Mouse (Mus musculus): ENCODE measurements around the gene Hamp2. TPM values are rescaled to one million over a fixed set of nuclear protein-coding genes. Genes with fewer than 3 reads are reported as not detected.
"Not testable (repeated sequence)": the region's sequence is repeated elsewhere in the genome, so short reads cannot be mapped to it uniquely, and the experiment has no call there.

The Hamp2 gene
- polyA plus RNA-seq, 1 experiment from 2014 or later = not detected

DNA sequence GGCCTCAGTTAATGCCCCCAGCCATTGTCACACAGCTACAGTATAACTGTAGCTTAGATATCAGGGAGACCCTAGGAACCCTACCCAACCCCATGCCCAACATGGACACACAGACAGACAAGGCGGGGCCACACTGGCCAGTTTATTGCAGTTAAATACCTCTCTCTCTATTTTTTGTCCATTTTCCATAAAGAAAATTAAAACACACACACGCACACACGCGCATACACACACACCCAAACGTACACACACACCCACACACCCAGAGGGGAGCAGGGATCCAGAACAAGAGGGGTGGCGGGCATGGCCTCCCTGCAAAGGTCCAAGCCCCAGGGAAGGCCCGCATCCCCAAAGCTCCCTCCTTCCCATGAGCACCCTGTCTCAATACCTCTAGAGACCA is 21.4 kb upstream of the Hamp2 start:
- Histone ChIP-seq H3K9ac (no peak overlapping the region), H3K27me3 (no peaks in the 10 kb centered on the region), H3K9me3 (no peaks in the 10 kb centered on the region), H3K4me1 (replicated peaks) (no peaks in the 10 kb centered on the region), H3K27ac (no peak overlapping the region), H3K36me3 (peaks cover 41% of the 10 kb centered on the region), H3K4me2 (no peak overlapping the region), H3K4me3 (no peak overlapping the region)
- no peak for ATAC-seq (ENCODE audit: low FRiP score)
- WGBS = 96% methylated on average over 7 of the region's 7 CpGs

GRCm38 (mm10) chr7:30945466-30945865 is 21.0 kb upstream of the Hamp2 start:
- H3K27ac ChIP-seq; H3K9ac ChIP-seq; H3K27me3 ChIP-seq; H3K4me3 ChIP-seq; ATAC-seq (ENCODE audit: low FRiP score); H3K9me3 ChIP-seq; H3K4me2 ChIP-seq; H3K4me1 ChIP-seq (replicated peaks): not testable (repeated sequence)
- WGBS = 94% methylated on average over 7 of the region's 7 CpGs
- peaks cover 36% of the 10 kb centered on the region for H3K36me3 ChIP-seq

- H3K36me3 ChIP-seq = peaks cover 30% of the 10 kb centered on the region
- not testable (repeated sequence) for H3K9ac ChIP-seq
- WGBS = 77% methylated on average over 2 of the region's 2 CpGs
These were observed 20.2 kb upstream of the Hamp2 start for GRCm38 (mm10) chr7:30944706-30945105.

DNA sequence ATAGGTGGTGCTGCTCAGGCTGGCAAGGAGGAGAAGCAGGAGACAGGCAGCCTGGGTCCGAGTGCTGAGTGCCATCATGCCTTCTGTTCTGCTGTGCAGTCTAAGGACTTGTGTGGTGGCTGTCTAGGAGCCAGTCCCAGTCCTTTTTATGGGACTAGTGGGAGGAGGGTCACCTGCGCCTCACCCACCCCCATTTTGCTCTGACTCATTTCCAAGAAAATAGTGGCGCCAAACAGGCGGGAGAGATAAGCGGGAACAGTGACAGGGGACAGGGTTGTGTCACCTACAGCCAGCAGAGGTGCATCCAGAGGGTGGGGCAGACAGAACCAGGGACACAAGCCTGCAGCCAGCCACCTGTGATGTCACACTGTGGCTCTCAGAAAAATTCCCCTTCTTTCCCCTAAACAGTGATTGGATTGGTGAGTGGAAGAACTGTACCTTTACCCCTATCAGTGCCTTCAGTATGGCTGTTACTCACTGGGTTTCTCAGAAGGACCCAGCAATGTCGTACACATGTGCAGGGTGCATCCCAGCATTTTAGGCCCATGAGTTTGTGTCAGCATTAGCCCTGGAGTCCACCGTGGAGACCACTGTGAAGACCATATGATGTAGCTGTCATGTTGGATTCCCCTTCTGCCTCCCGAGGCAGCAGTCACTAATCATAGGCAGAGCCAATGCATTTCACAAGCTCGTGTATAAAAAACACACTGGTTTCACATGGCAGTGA is 19.6 kb upstream of the Hamp2 start, which contains the start of gene Hamp:
Hamp (minus strand) TSS at position 124 of the 727 bp plus-strand sequence.
- no peak within 1 kb of the TSS for H3K4me3 ChIP-seq
- WGBS = 69% methylated on average over 9 of the region's 9 CpGs
- ATAC-seq (ENCODE audit: low FRiP score) = no peak
- H3K27ac ChIP-seq = no peak within 1 kb of the TSS
- H3K9me3 ChIP-seq = no peaks in the 10 kb centered on the region
- no peak within 1 kb of the TSS for H3K9ac ChIP-seq
- H3K4me2 ChIP-seq = no peak within 1 kb of the TSS
- no peaks in the 10 kb centered on the region for H3K4me1 ChIP-seq (replicated peaks)
- H3K27me3 ChIP-seq = no peaks in the 10 kb centered on the region
- peaks cover 24% of the 10 kb centered on the region for H3K36me3 ChIP-seq

More at GRCm38 (mm10) chr7:30944706-30945105, 20.2 kb upstream of the Hamp2 start:
- not testable (repeated sequence) for H3K27me3 ChIP-seq; H3K27ac ChIP-seq; H3K4me3 ChIP-seq; H3K9me3 ChIP-seq; H3K4me1 ChIP-seq (replicated peaks); H3K4me2 ChIP-seq; ATAC-seq (ENCODE audit: low FRiP score)

- not testable (repeated sequence) for H3K27me3 ChIP-seq; H3K27ac ChIP-seq; H3K4me3 ChIP-seq; ATAC-seq (ENCODE audit: low FRiP score); H3K9me3 ChIP-seq; H3K4me1 ChIP-seq (replicated peaks); H3K9ac ChIP-seq; H3K4me2 ChIP-seq
- 64% methylated on average over 3 of the region's 3 CpGs for WGBS
- H3K36me3 ChIP-seq = peaks cover 17% of the 10 kb centered on the region
These were observed 17.9 kb upstream of the Hamp2 start for GRCm38 (mm10) chr7:30942365-30942764.

DNA sequence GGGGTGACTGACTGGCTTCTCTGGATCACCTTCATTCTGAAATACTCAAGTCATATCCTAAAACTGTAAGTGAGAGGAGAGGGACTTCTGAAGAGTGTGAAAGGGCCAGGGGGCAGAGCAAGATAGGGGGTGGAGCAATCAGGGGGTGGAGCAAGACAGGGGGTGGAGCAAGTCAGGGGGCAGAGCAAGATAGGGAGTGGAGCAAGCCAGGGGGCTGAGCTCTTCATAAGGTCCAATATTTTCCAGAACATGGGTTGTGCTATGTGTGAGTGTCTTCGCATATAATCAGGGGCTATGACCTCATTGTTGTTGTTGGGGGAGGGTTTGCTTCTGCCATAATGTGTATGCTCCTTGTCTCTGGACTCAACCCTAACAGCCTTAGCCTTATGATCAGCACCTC is 15.6 kb upstream of the Hamp2 start:
- WGBS = 91% methylated on average over 1 of the region's 1 CpGs
- not testable (repeated sequence) for H3K4me2 ChIP-seq; H3K9me3 ChIP-seq; H3K4me1 ChIP-seq (replicated peaks); ATAC-seq (ENCODE audit: low FRiP score); H3K9ac ChIP-seq; H3K36me3 ChIP-seq; H3K4me3 ChIP-seq; H3K27me3 ChIP-seq; H3K27ac ChIP-seq

DNA sequence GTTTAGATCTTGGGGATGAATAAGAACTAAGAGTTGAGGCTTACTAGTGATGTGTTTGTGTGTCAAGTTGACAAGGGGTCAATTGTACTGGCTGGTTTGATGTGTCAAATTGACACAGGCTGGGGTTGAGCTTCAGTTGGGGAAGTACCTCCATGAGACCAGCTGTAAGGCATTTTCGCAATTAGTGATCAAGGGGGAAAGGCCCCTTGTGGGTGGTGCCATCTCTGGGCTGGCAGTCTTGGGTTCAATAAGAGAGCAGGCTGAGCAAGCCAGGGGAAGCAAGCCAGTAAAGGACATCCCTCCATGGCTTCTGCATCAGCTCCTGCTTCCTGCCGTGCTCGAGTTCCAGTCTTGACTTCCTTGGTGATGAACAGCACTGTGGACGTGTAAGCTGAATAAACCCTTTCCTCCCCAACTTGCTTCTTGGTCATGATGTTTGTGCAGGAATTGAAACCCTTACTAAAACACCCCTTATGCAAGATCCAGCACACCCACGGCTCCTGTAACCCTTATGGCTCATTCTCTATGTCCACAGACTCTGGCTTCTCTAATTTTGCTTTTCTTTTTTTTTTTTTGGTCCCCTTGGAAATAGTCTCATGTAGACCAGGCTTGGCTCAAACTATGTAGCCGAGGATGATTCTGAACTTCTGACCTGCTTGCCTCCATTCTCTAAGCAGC is 11.1 kb upstream of the Hamp2 start:
- H3K9me3 ChIP-seq; H3K9ac ChIP-seq; H3K27me3 ChIP-seq; H3K27ac ChIP-seq; ATAC-seq (ENCODE audit: low FRiP score); H3K4me1 ChIP-seq (replicated peaks); H3K36me3 ChIP-seq; H3K4me2 ChIP-seq; H3K4me3 ChIP-seq: not testable (repeated sequence)
- 85% methylated on average over 6 of the region's 6 CpGs for WGBS

- Histone ChIP-seq H3K27me3 (no peaks in the 10 kb centered on the region), H3K9ac (no peak overlapping the region), H3K9me3 (no peaks in the 10 kb centered on the region), H3K36me3 (no peaks in the 10 kb centered on the region), H3K27ac (no peak overlapping the region), H3K4me2 (no peak overlapping the region), H3K4me3 (no peak overlapping the region), H3K4me1 (replicated peaks) (no peaks in the 10 kb centered on the region)
- ATAC-seq (ENCODE audit: low FRiP score) = no peak
- 84% methylated on average over 3 of the region's 3 CpGs for WGBS
These were observed 410 bp downstream of the Hamp2 start for GRCm38 (mm10) chr7:30924071-30924470.

DNA sequence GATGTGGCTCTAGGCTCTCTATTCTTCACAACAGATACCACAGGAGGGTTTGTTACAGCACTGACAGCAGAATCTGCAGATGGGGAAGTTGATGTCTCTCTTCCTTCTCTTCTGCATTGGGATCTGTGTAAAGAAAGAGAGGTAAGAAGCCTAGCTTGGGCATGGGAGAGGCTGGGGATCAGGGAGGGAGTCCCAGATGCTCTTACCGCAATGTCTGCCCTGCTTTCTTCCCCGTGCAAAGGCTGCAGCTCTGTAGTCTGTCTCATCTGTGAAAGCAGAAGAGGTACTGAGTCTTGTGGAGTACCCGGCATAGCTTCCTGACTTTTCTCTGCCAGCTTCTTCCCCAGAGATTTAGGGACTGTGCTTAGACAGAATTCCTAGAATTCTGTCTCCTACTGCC is 2.0 kb downstream of the Hamp2 start:
- H3K9me3 ChIP-seq; H3K27me3 ChIP-seq; H3K36me3 ChIP-seq; ATAC-seq (ENCODE audit: low FRiP score); H3K4me3 ChIP-seq; H3K27ac ChIP-seq; H3K4me2 ChIP-seq; H3K4me1 ChIP-seq (replicated peaks); H3K9ac ChIP-seq: not testable (repeated sequence)
- 47% methylated on average over 3 of the region's 3 CpGs for WGBS

GRCm38 (mm10) chr7:30920217-30920616 is 4.3 kb downstream of the Hamp2 start:
- WGBS = 76% methylated on average over 3 of the region's 3 CpGs
- H3K4me1 ChIP-seq (replicated peaks) = no peaks in the 10 kb centered on the region
- H3K27ac ChIP-seq = no peak overlapping the region
- H3K4me2 ChIP-seq = no peak overlapping the region
- no peak overlapping the region for H3K4me3 ChIP-seq
- no peaks in the 10 kb centered on the region for H3K9me3 ChIP-seq
- H3K9ac ChIP-seq = no peak overlapping the region
- ATAC-seq (ENCODE audit: low FRiP score) = no peak
- H3K36me3 ChIP-seq = no peaks in the 10 kb centered on the region
- no peaks in the 10 kb centered on the region for H3K27me3 ChIP-seq

DNA sequence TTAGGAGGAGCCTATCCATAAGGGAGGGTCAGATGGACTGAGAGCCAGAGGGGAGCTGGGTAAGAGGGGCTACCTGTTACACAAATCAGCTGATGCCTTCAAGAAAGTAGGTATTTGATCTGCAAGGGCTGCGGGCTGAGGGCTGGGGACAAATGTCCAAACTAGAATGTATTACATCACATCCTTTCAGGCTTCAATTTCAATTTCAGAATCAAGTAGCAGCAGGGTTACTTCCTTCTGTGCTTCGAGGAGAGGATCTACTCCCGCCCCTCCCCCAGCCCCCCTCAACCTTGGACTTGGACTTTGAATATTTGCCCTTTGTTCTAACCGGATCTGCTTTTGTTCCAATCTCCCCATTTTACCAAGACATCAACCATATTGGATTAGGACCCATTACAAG is 7.3 kb downstream of the Hamp2 start:
- 64% methylated on average over 4 of the region's 4 CpGs for WGBS
- H3K4me2 ChIP-seq = no peak overlapping the region

DNA sequence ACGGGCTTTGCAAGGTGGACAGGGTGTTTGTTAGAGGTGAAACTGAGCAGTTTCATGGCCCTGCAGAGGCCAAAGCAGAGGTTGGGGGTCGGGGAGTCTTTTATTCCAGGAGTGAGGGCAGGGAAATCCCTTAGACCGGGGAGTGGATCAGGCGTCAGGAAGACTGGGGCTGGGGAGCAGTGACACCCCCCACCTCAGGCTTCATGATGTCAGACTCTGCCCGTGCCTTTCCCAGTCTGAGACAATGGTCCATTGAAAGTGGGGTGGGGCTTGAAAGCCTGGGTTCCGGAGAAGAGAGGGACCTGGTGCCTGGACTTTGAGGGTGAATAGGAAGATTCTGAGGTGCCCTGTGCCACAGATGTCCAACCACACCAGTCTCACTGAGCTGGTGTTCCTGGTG is 7.8 kb downstream of the Hamp2 start:
- H3K27ac ChIP-seq = no peak overlapping the region
- ATAC-seq (ENCODE audit: low FRiP score) = no peak
- no peak overlapping the region for H3K4me3 ChIP-seq
- no peaks in the 10 kb centered on the region for H3K36me3 ChIP-seq
- H3K9me3 ChIP-seq = no peaks in the 10 kb centered on the region
- H3K9ac ChIP-seq = no peak overlapping the region
- H3K27me3 ChIP-seq = no peaks in the 10 kb centered on the region
- 30% methylated on average over 6 of the region's 6 CpGs for WGBS
- H3K4me1 ChIP-seq (replicated peaks) = no peaks in the 10 kb centered on the region
- no peak overlapping the region for H3K4me2 ChIP-seq

More for the DNA sequence above, 7.3 kb downstream of the Hamp2 start:
- ATAC-seq (ENCODE audit: low FRiP score) = no peak
- no peak overlapping the region for H3K9ac ChIP-seq
- no peak overlapping the region for H3K27ac ChIP-seq
- H3K36me3 ChIP-seq = no peaks in the 10 kb centered on the region
- H3K27me3 ChIP-seq = no peaks in the 10 kb centered on the region
- H3K4me1 ChIP-seq (replicated peaks) = no peaks in the 10 kb centered on the region
- H3K9me3 ChIP-seq = no peaks in the 10 kb centered on the region
- no peak overlapping the region for H3K4me3 ChIP-seq

- ATAC-seq (ENCODE audit: low FRiP score) = no peak
- no peak within 1 kb of the TSS for H3K4me2 ChIP-seq
- no peak within 1 kb of the TSS for H3K9ac ChIP-seq
- no peaks in the 10 kb centered on the region for H3K36me3 ChIP-seq
- 77% methylated on average over 8 of the region's 8 CpGs for WGBS
- H3K4me3 ChIP-seq = no peak within 1 kb of the TSS
- no peaks in the 10 kb centered on the region for H3K4me1 ChIP-seq (replicated peaks)
- H3K27ac ChIP-seq = no peak within 1 kb of the TSS
- no peaks in the 10 kb centered on the region for H3K9me3 ChIP-seq
- no peaks in the 10 kb centered on the region for H3K27me3 ChIP-seq
These were observed 9.7 kb downstream of the Hamp2 start, which contains the start of gene Mag for GRCm38 (mm10) chr7:30914732-30915131. Gene Mag (minus strand): TSS chr7:30914873.
